Mouse (Mus musculus): ENCODE data around the gene Syn3. TPM values are rescaled to one million over a fixed set of nuclear protein-coding genes. Genes with fewer than 3 reads are reported as not detected.

The Syn3 gene
- polyA plus RNA-seq, 1 experiment from 2014 or later = 14.7 TPM

GRCm38 (mm10) chr10:86356819-86357563, 141.7 kb downstream of the Syn3 start:
- WGBS = 61% methylated on average over 5 of the region's 5 CpGs
- peaks cover 6% of the 10 kb centered on the region for H3K4me1 ChIP-seq (replicated peaks)

GRCm38 (mm10) chr10:86352521-86352920, 146.2 kb downstream of the Syn3 start:
- H3K27me3 ChIP-seq = no peaks in the 10 kb centered on the region
- no peak overlapping the region for H3K4me3 ChIP-seq
- WGBS = 94% methylated on average over 3 of the region's 3 CpGs
- no peak overlapping the region for H3K27ac ChIP-seq (replicated peaks)
- H3K9ac ChIP-seq = no peak overlapping the region
- H3K36me3 ChIP-seq = peaks cover 29% of the 10 kb centered on the region
- no peaks in the 10 kb centered on the region for H3K9me3 ChIP-seq
- ATAC-seq (ENCODE audit: low read depth) = no peak
- no peak overlapping the region for H3K4me2 ChIP-seq
- H3K4me1 ChIP-seq (replicated peaks) = no peaks in the 10 kb centered on the region

More at GRCm38 (mm10) chr10:86356819-86357563, 141.7 kb downstream of the Syn3 start:
- no peak for ATAC-seq (ENCODE audit: low read depth)
- H3K27ac ChIP-seq (replicated peaks) = no peak overlapping the region
- H3K9me3 ChIP-seq = no peaks in the 10 kb centered on the region
- H3K4me3 ChIP-seq = no peak overlapping the region
- peaks cover 17% of the 10 kb centered on the region for H3K36me3 ChIP-seq
- H3K27me3 ChIP-seq = no peaks in the 10 kb centered on the region
- H3K4me2 ChIP-seq = no peak overlapping the region
- no peak overlapping the region for H3K9ac ChIP-seq

GRCm38 (mm10) chr10:86351287-86351686, 147.4 kb downstream of the Syn3 start:
- Histone ChIP-seq H3K27me3 (no peaks in the 10 kb centered on the region), H3K27ac (replicated peaks) (no peak overlapping the region), H3K4me3 (no peak overlapping the region), H3K36me3 (peaks cover 32% of the 10 kb centered on the region), H3K9me3 (no peaks in the 10 kb centered on the region), H3K4me2 (no peak overlapping the region), H3K4me1 (replicated peaks) (no peaks in the 10 kb centered on the region), H3K9ac (no peak overlapping the region)
- 80% methylated on average over 2 of the region's 2 CpGs for WGBS
- ATAC-seq (ENCODE audit: low read depth) = no peak

- no peak overlapping the region for H3K4me3 ChIP-seq
- ATAC-seq (ENCODE audit: low read depth) = no peak
- no peaks in the 10 kb centered on the region for H3K27me3 ChIP-seq
- H3K27ac ChIP-seq (replicated peaks) = no peak overlapping the region
- WGBS = 61% methylated on average over 3 of the region's 3 CpGs
- H3K9ac ChIP-seq = no peak overlapping the region
- no peak overlapping the region for H3K4me2 ChIP-seq
- peaks cover 17% of the 10 kb centered on the region for H3K4me1 ChIP-seq (replicated peaks)
- peaks cover 23% of the 10 kb centered on the region; the same call in 1 of the 2 replicates for H3K36me3 ChIP-seq
- no peaks in the 10 kb centered on the region for H3K9me3 ChIP-seq
Observed at GRCm38 (mm10) chr10:86346235-86346840, 152.4 kb downstream of the Syn3 start.

GRCm38 (mm10) chr10:86345645-86346044, 153.1 kb downstream of the Syn3 start:
- no peak for ATAC-seq (ENCODE audit: low read depth)
- H3K9me3 ChIP-seq = no peaks in the 10 kb centered on the region
- H3K4me3 ChIP-seq = no peak overlapping the region
- WGBS = 94% methylated on average over 9 of the region's 9 CpGs
- no peak overlapping the region for H3K9ac ChIP-seq
- H3K4me2 ChIP-seq = no peak overlapping the region
- H3K27me3 ChIP-seq = no peaks in the 10 kb centered on the region
- peaks cover 24% of the 10 kb centered on the region for H3K4me1 ChIP-seq (replicated peaks)
- no peak overlapping the region for H3K27ac ChIP-seq (replicated peaks)
- peaks cover 17% of the 10 kb centered on the region; the same call in 1 of the 2 replicates for H3K36me3 ChIP-seq

- Histone ChIP-seq H3K4me3 (no peak overlapping the region), H3K36me3 (0 out of 2 replicates have a peak, but pooled peaks cover 12% of the 10 kb centered on the region), H3K4me1 (replicated peaks) (peaks cover 34% of the 10 kb centered on the region), H3K9me3 (no peaks in the 10 kb centered on the region), H3K4me2 (no peak overlapping the region), H3K9ac (no peak overlapping the region), H3K27ac (replicated peaks) (no peak overlapping the region), H3K27me3 (no peaks in the 10 kb centered on the region)
- WGBS = 88% methylated on average over 6 of the region's 6 CpGs
- no peak for ATAC-seq (ENCODE audit: low read depth)
Observed at GRCm38 (mm10) chr10:86344654-86345053, 154.0 kb downstream of the Syn3 start.

GRCm38 (mm10) chr10:86343931-86344330, 154.8 kb downstream of the Syn3 start:
- ATAC-seq (ENCODE audit: low read depth) = no peak
- H3K36me3 ChIP-seq = 0 out of 2 replicates have a peak, but pooled peaks cover 12% of the 10 kb centered on the region
- 88% methylated on average over 7 of the region's 7 CpGs for WGBS

GRCm38 (mm10) chr10:86343362-86343761, 155.3 kb downstream of the Syn3 start:
- Histone ChIP-seq H3K27me3 (no peaks in the 10 kb centered on the region), H3K9me3 (no peaks in the 10 kb centered on the region), H3K4me3 (no peak overlapping the region), H3K4me1 (replicated peaks) (peaks cover 45% of the 10 kb centered on the region), H3K27ac (replicated peaks) (no peak overlapping the region), H3K4me2 (no peak overlapping the region), H3K9ac (no peak overlapping the region), H3K36me3 (0 out of 2 replicates have a peak, but pooled peaks cover 12% of the 10 kb centered on the region)
- no peak for ATAC-seq (ENCODE audit: low read depth)
- WGBS = 89% methylated on average over 6 of the region's 6 CpGs

More at GRCm38 (mm10) chr10:86343931-86344330, 154.8 kb downstream of the Syn3 start:
- Histone ChIP-seq H3K4me2 (no peak overlapping the region), H3K27ac (replicated peaks) (no peak overlapping the region), H3K4me1 (replicated peaks) (peaks cover 41% of the 10 kb centered on the region), H3K9ac (no peak overlapping the region), H3K27me3 (no peaks in the 10 kb centered on the region), H3K9me3 (no peaks in the 10 kb centered on the region), H3K4me3 (no peak overlapping the region)

GRCm38 (mm10) chr10:86342713-86343112, 156.0 kb downstream of the Syn3 start:
- Histone ChIP-seq H3K9ac (no peak overlapping the region), H3K4me1 (replicated peaks) (peaks cover 50% of the 10 kb centered on the region), H3K4me3 (no peak overlapping the region), H3K4me2 (no peak overlapping the region), H3K27me3 (no peaks in the 10 kb centered on the region), H3K36me3 (0 out of 2 replicates have a peak, but pooled peaks cover 12% of the 10 kb centered on the region), H3K9me3 (no peaks in the 10 kb centered on the region), H3K27ac (replicated peaks) (no peak overlapping the region)
- no peak for ATAC-seq (ENCODE audit: low read depth)
- 82% methylated on average over 7 of the region's 7 CpGs for WGBS

GRCm38 (mm10) chr10:86342151-86342550, 156.5 kb downstream of the Syn3 start:
- H3K36me3 ChIP-seq = 0 out of 2 replicates have a peak, but pooled peaks cover 12% of the 10 kb centered on the region
- no peaks in the 10 kb centered on the region for H3K27me3 ChIP-seq
- 80% methylated on average over 4 of the region's 4 CpGs for WGBS
- peaks cover 50% of the 10 kb centered on the region for H3K4me1 ChIP-seq (replicated peaks)
- H3K4me3 ChIP-seq = no peak overlapping the region
- H3K9me3 ChIP-seq = no peaks in the 10 kb centered on the region
- H3K27ac ChIP-seq (replicated peaks) = no peak overlapping the region
- H3K9ac ChIP-seq = no peak overlapping the region
- no peak for ATAC-seq (ENCODE audit: low read depth)
- H3K4me2 ChIP-seq = no peak overlapping the region

GRCm38 (mm10) chr10:86341589-86341988, 157.1 kb downstream of the Syn3 start:
- WGBS = 31% methylated on average over 8 of the region's 8 CpGs
- no peaks in the 10 kb centered on the region for H3K9me3 ChIP-seq
- ATAC-seq (ENCODE audit: low read depth) = no peak

GRCm38 (mm10) chr10:86340991-86341527, 157.6 kb downstream of the Syn3 start:
- Histone ChIP-seq H3K27me3 (no peaks in the 10 kb centered on the region), H3K4me3 (no peak overlapping the region), H3K4me2 (no peak overlapping the region), H3K9me3 (no peaks in the 10 kb centered on the region), H3K4me1 (replicated peaks) (peaks cover 59% of the 10 kb centered on the region), H3K27ac (replicated peaks) (no peak overlapping the region), H3K36me3 (0 out of 2 replicates have a peak, but pooled peaks cover 10% of the 10 kb centered on the region), H3K9ac (no peak overlapping the region; the same call in 1 of the 2 replicates)
- 76% methylated on average over 3 of the region's 3 CpGs for WGBS
- ATAC-seq (ENCODE audit: low read depth) = no peak

More at GRCm38 (mm10) chr10:86341589-86341988, 157.1 kb downstream of the Syn3 start:
- Histone ChIP-seq H3K9ac (no peak overlapping the region), H3K4me1 (replicated peaks) (peaks cover 54% of the 10 kb centered on the region), H3K27me3 (no peaks in the 10 kb centered on the region), H3K36me3 (0 out of 2 replicates have a peak, but pooled peaks cover 10% of the 10 kb centered on the region), H3K4me3 (no peak overlapping the region), H3K27ac (replicated peaks) (no peak overlapping the region), H3K4me2 (no peak overlapping the region)

Data from neural tube, embryonic 13.5 days (tissue).